Mouse (Mus musculus): ENCODE data around the gene Cdh4. TPM values are rescaled to one million over a fixed set of nuclear protein-coding genes. Genes with fewer than 3 reads are reported as not detected.
A peak's percentile ranks its signal among the peaks of the same experiment; 100 is the strongest.

Gene Cdh4
- polyA plus RNA-seq, 1 experiment from 2014 or later: 37.5 TPM

- Histone ChIP-seq H3K27me3 (no peaks in the 10 kb centered on the region), H3K4me1 (replicated peaks) (peaks cover 35% of the 10 kb centered on the region), H3K9me3 (no peaks in the 10 kb centered on the region), H3K36me3 (no peaks in the 10 kb centered on the region), H3K9ac (no peak overlapping the region), H3K27ac (no peak overlapping the region), H3K4me2 (no peak overlapping the region), H3K4me3 (no peak overlapping the region)
- no peak for ATAC-seq (ENCODE audit: low FRiP score)
- 72% methylated on average over 4 of the region's 4 CpGs for WGBS
Observed at GRCm38 (mm10) chr2:179580415-179580814, 138.2 kb downstream of the Cdh4 start.

DNA sequence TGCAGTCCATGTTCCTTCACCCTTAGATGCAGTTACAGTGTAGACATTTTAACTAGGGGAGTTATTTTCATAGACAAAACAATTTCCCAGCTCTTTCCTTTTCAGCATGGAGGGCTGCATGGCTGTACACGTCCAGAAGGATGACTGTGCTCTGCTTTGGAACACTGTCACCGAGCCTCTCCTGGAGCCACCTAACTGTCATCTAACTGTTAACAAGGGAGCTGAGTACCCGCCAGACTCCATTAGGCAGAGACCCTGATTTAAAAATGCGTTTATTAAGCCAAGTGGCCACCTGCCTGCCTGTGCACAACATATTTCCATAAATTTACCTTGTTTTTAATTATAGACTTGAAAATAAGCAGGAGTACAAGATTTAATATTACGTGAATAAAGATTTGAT, 138.8 kb downstream of the Cdh4 start:
- H3K4me1 ChIP-seq (replicated peaks): peaks cover 35% of the 10 kb centered on the region
- no peak overlapping the region for H3K4me2 ChIP-seq
- no peak overlapping the region for H3K27ac ChIP-seq
- WGBS: 59% methylated on average over 5 of the region's 5 CpGs
- no peak overlapping the region for H3K9ac ChIP-seq
- no peak overlapping the region for H3K4me3 ChIP-seq
- no peaks in the 10 kb centered on the region for H3K27me3 ChIP-seq
- no peak for ATAC-seq (ENCODE audit: low FRiP score)
- no peaks in the 10 kb centered on the region for H3K36me3 ChIP-seq
- H3K9me3 ChIP-seq: no peaks in the 10 kb centered on the region

GRCm38 (mm10) chr2:179582966-179583365, 140.7 kb downstream of the Cdh4 start:
- Histone ChIP-seq H3K9ac (no peak overlapping the region), H3K27ac (peak overlapping the region; percentile 58), H3K9me3 (no peaks in the 10 kb centered on the region), H3K4me1 (replicated peaks) (peaks cover 35% of the 10 kb centered on the region), H3K4me3 (no peak overlapping the region), H3K4me2 (peak overlapping the region; percentile 15; the same call in 1 of the 2 replicates), H3K27me3 (0 out of 2 replicates have a peak, but pooled peaks cover 5% of the 10 kb centered on the region), H3K36me3 (no peaks in the 10 kb centered on the region)
- WGBS: 62% methylated on average over 16 of the region's 16 CpGs
- ATAC-seq (ENCODE audit: low FRiP score): no peak

GRCm38 (mm10) chr2:179584672-179585071, 142.4 kb downstream of the Cdh4 start:
- 0 out of 2 replicates have a peak, but pooled peaks cover 5% of the 10 kb centered on the region for H3K27me3 ChIP-seq
- H3K9ac ChIP-seq: no peak overlapping the region
- no peak overlapping the region for H3K4me2 ChIP-seq
- no peaks in the 10 kb centered on the region for H3K36me3 ChIP-seq
- no peak overlapping the region for H3K27ac ChIP-seq
- WGBS: 57% methylated on average over 13 of the region's 13 CpGs
- no peak for ATAC-seq (ENCODE audit: low FRiP score)
- no peaks in the 10 kb centered on the region for H3K9me3 ChIP-seq
- no peak overlapping the region for H3K4me3 ChIP-seq
- peaks cover 28% of the 10 kb centered on the region for H3K4me1 ChIP-seq (replicated peaks)

GRCm38 (mm10) chr2:179586436-179586835, 144.2 kb downstream of the Cdh4 start:
- 0 out of 2 replicates have a peak, but pooled peaks cover 5% of the 10 kb centered on the region for H3K27me3 ChIP-seq
- H3K36me3 ChIP-seq: no peaks in the 10 kb centered on the region
- no peak overlapping the region for H3K9ac ChIP-seq
- H3K4me1 ChIP-seq (replicated peaks): peaks cover 26% of the 10 kb centered on the region
- H3K9me3 ChIP-seq: no peaks in the 10 kb centered on the region
- ATAC-seq (ENCODE audit: low FRiP score): no peak
- H3K4me2 ChIP-seq: no peak overlapping the region
- 90% methylated on average over 11 of the region's 11 CpGs for whole genome bisulfite sequencing
- no peak overlapping the region for H3K27ac ChIP-seq
- H3K4me3 ChIP-seq: no peak overlapping the region

DNA sequence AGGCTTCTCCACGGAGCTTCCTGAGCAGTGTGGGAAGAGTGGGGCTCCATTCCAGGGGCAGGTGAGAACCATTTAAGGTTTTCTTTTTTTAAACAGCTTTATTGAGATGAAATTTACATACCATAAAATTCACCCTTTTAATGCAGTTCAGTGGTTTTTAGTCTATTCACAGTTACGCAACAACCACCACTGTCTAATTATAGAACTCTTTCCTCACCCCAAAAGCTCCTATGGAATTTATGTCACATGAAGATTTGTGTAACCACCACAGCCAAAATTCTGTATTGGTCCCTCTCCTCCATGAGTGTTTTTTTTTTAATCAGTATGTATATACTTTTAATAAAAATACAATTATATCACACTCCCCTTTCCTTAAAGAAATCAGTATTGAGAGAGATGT, 144.8 kb downstream of the Cdh4 start:
- Histone ChIP-seq H3K27me3 (0 out of 2 replicates have a peak, but pooled peaks cover 5% of the 10 kb centered on the region), H3K4me2 (no peak overlapping the region), H3K27ac (no peak overlapping the region), H3K4me3 (no peak overlapping the region), H3K9ac (no peak overlapping the region), H3K4me1 (replicated peaks) (peaks cover 32% of the 10 kb centered on the region), H3K9me3 (no peaks in the 10 kb centered on the region), H3K36me3 (no peaks in the 10 kb centered on the region)
- 85% methylated on average over 2 of the region's 2 CpGs for WGBS
- ATAC-seq (ENCODE audit: low FRiP score): no peak

DNA sequence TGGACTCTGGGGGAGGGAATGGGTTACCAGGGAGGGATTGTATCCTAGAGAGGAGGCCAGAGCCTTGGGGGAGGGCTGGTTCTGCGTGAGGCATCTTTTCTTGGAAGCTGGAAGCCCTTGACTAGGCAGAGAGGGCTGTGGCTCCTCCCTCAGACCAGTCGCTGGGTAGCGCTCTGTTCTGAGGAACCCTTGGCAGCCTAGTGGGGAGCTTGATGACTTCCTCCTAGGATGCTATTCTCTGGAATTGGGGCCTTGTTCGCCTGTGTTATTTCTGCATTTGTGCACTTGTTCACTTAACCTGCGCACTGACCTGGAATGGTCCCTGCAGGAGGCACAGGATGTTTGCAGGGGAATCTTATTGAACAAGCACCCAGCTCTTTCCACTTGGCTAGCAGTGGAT, 149.4 kb downstream of the Cdh4 start:
- WGBS: 48% methylated on average over 3 of the region's 5 CpGs

DNA sequence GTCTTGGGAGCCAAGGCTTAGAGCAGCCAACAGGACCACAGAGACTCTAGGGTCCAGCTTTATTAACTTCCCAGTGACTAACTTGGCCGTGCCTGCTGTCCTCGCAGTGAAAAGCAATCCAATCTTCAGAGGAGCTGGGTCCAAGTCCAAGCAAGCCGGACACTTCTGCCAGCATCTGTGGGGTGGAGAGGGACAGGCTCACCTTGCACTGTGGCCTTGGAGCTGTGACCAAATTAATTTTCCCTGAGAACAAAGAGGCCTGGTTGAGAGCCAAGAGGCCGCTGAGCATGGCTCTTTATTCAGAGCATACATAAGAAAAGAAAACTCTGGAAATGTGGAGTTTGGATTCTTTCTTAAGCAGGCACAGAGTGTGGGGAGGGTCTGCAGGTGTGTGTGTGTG, 152.8 kb downstream of the Cdh4 start:
- ATAC-seq (ENCODE audit: low FRiP score): no peak
- Histone ChIP-seq H3K4me3 (no peak overlapping the region), H3K4me1 (replicated peaks) (peaks cover 38% of the 10 kb centered on the region), H3K27me3 (no peaks in the 10 kb centered on the region), H3K9ac (no peak overlapping the region), H3K4me2 (no peak overlapping the region), H3K9me3 (no peaks in the 10 kb centered on the region), H3K36me3 (no peaks in the 10 kb centered on the region), H3K27ac (no peak overlapping the region)
- 64% methylated on average over 4 of the region's 4 CpGs for WGBS

More for the DNA sequence above, 149.4 kb downstream of the Cdh4 start:
- Histone ChIP-seq H3K36me3 (no peaks in the 10 kb centered on the region), H3K27me3 (0 out of 2 replicates have a peak, but pooled peaks cover 2% of the 10 kb centered on the region), H3K9ac (no peak overlapping the region), H3K9me3 (no peaks in the 10 kb centered on the region), H3K4me2 (no peak overlapping the region), H3K27ac (no peak overlapping the region), H3K4me3 (no peak overlapping the region), H3K4me1 (replicated peaks) (peaks cover 14% of the 10 kb centered on the region)
- ATAC-seq (ENCODE audit: low FRiP score): no peak

GRCm38 (mm10) chr2:179598886-179599285, 156.7 kb downstream of the Cdh4 start:
- 86% methylated on average over 11 of the region's 11 CpGs for WGBS
- H3K27me3 ChIP-seq: 0 out of 2 replicates have a peak, but pooled peaks cover 3% of the 10 kb centered on the region
- no peak overlapping the region for H3K4me3 ChIP-seq
- H3K36me3 ChIP-seq: no peaks in the 10 kb centered on the region
- ATAC-seq (ENCODE audit: low FRiP score): no peak
- no peak overlapping the region for H3K27ac ChIP-seq
- no peak overlapping the region for H3K9ac ChIP-seq
- H3K4me1 ChIP-seq (replicated peaks): peaks cover 29% of the 10 kb centered on the region
- no peaks in the 10 kb centered on the region for H3K9me3 ChIP-seq
- H3K4me2 ChIP-seq: no peak overlapping the region

DNA sequence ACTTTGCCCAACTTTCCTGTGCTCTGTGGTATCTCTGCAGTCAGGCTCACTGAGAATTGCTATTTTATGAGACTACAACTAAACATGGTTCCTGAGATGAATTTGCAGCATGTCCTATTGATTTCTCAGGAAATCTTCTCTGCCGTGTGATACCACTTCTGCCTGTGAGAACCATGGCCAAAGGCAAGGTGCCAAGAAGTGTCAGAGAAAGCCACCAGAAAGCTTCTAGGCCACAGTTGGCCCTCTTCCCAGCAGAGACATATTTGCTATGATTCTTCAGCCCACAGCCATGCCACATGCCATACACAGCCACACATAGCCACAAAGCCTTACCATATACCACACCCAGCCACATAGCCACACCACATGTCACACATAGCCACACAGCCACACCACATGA, 157.7 kb downstream of the Cdh4 start:
- H3K4me1 ChIP-seq (replicated peaks): peaks cover 29% of the 10 kb centered on the region
- no peak overlapping the region for H3K27ac ChIP-seq
- ATAC-seq (ENCODE audit: low FRiP score): 0 out of 2 replicates have a peak, but pooled peaks have one; percentile 49
- H3K9ac ChIP-seq: no peak overlapping the region
- no peak overlapping the region for H3K4me3 ChIP-seq
- H3K4me2 ChIP-seq: no peak overlapping the region
- no peaks in the 10 kb centered on the region for H3K36me3 ChIP-seq
- 74% methylated on average over 1 of the region's 1 CpGs for WGBS
- H3K27me3 ChIP-seq: 0 out of 2 replicates have a peak, but pooled peaks cover 3% of the 10 kb centered on the region
- H3K9me3 ChIP-seq: no peaks in the 10 kb centered on the region

- Histone ChIP-seq H3K9me3 (no peaks in the 10 kb centered on the region), H3K36me3 (no peaks in the 10 kb centered on the region), H3K4me1 (replicated peaks) (peaks cover 33% of the 10 kb centered on the region), H3K4me2 (no peak overlapping the region), H3K27me3 (0 out of 2 replicates have a peak, but pooled peaks cover 3% of the 10 kb centered on the region), H3K27ac (no peak overlapping the region), H3K4me3 (no peak overlapping the region), H3K9ac (no peak overlapping the region)
- peak; percentile 53; the same call in 1 of the 2 replicates for ATAC-seq (ENCODE audit: low FRiP score)
- WGBS: 96% methylated on average over 2 of the region's 2 CpGs
Observed at GRCm38 (mm10) chr2:179600347-179600746, 158.1 kb downstream of the Cdh4 start.

- Histone ChIP-seq H3K9me3 (no peaks in the 10 kb centered on the region), H3K4me1 (replicated peaks) (peaks cover 34% of the 10 kb centered on the region), H3K4me2 (no peak overlapping the region), H3K36me3 (no peaks in the 10 kb centered on the region), H3K27me3 (0 out of 2 replicates have a peak, but pooled peaks cover 3% of the 10 kb centered on the region), H3K27ac (no peak overlapping the region), H3K9ac (no peak overlapping the region), H3K4me3 (no peak overlapping the region)
- WGBS: 82% methylated on average over 9 of the region's 9 CpGs
- ATAC-seq (ENCODE audit: low FRiP score): no peak
Observed at GRCm38 (mm10) chr2:179601167-179601566, 158.9 kb downstream of the Cdh4 start.

DNA sequence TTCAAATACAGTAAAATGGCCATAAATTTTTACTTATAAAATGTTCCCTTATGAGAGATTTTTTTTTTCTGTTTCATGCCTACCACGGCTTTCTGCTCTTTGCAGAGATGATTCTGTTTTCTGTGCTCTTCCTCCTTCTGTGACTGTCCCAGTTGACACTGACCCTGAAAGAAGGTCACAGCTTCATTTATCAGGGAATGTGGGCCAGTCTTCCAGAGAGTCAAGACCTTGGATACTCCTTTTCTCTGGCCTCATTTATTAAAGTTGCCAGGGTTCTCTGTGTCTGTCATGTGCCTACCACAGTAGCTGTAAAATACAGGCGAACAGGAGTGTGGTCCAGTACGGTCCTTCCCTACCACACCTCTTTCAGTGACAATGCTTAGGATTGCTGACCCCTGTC, 162.5 kb downstream of the Cdh4 start:
- Histone ChIP-seq H3K27me3 (0 out of 2 replicates have a peak, but pooled peaks cover 3% of the 10 kb centered on the region), H3K4me2 (no peak overlapping the region), H3K9me3 (no peaks in the 10 kb centered on the region), H3K4me1 (replicated peaks) (peaks cover 14% of the 10 kb centered on the region; the same call in 1 of the 2 replicates), H3K27ac (no peak overlapping the region), H3K4me3 (no peak overlapping the region), H3K9ac (no peak overlapping the region), H3K36me3 (no peaks in the 10 kb centered on the region)
- no peak for ATAC-seq (ENCODE audit: low FRiP score)
- 71% methylated on average over 3 of the region's 3 CpGs for WGBS
